Mouse (Mus musculus): ENCODE measurements around the gene Slc43a1. TPM values are rescaled to one million over a fixed set of nuclear protein-coding genes. Genes with fewer than 3 reads are reported as not detected.
"Not testable (repeated sequence)": the region's sequence is repeated elsewhere in the genome, so short reads cannot be mapped to it uniquely, and the experiment has no call there.

Gene Slc43a1
- polyA plus RNA-seq, 1 experiment from 2014 or later = 2.5 TPM

- H3K9me3 ChIP-seq = no peaks in the 10 kb centered on the region
- peaks cover 22% of the 10 kb centered on the region; the same call in 1 of the 2 replicates for H3K27me3 ChIP-seq
- H3K27ac ChIP-seq (replicated peaks) = peak overlapping the region; percentile 91
- peak overlapping the region; percentile 30 for H3K4me3 ChIP-seq
- no peaks in the 10 kb centered on the region for H3K36me3 ChIP-seq
- peak; percentile 66 for ATAC-seq (replicated peaks)
- peak overlapping the region; percentile 47 for H3K4me2 ChIP-seq (replicated peaks)
- peaks cover 50% of the 10 kb centered on the region for H3K4me1 ChIP-seq
- peak overlapping the region; percentile 16 for H3K9ac ChIP-seq (replicated peaks)
- WGBS = under 1% methylated on average over 28 of the region's 28 CpGs
Observed at GRCm38 (mm10) chr2:84888657-84889315, 50.1 kb downstream of the Slc43a1 start.

GRCm38 (mm10) chr2:84889316-84890044 is 50.8 kb downstream of the Slc43a1 start:
- H3K36me3 ChIP-seq = no peaks in the 10 kb centered on the region
- peaks cover 45% of the 10 kb centered on the region for H3K4me1 ChIP-seq
- H3K9ac ChIP-seq (replicated peaks) = peak overlapping the region; percentile 16; the same call in 1 of the 2 replicates
- peak overlapping the region; percentile 30 for H3K4me3 ChIP-seq
- peak overlapping the region; percentile 47 for H3K4me2 ChIP-seq (replicated peaks)
- peak overlapping the region; percentile 91 for H3K27ac ChIP-seq (replicated peaks)
- peak; percentile 24 for ATAC-seq (replicated peaks)
- WGBS = 15% methylated on average over 14 of the region's 14 CpGs
- H3K27me3 ChIP-seq = peaks cover 16% of the 10 kb centered on the region; the same call in 1 of the 2 replicates
- no peaks in the 10 kb centered on the region for H3K9me3 ChIP-seq

- Histone ChIP-seq H3K27ac (replicated peaks) (no peak overlapping the region), H3K36me3 (no peaks in the 10 kb centered on the region), H3K4me2 (replicated peaks) (no peak overlapping the region), H3K4me3 (no peak overlapping the region), H3K27me3 (peaks cover 11% of the 10 kb centered on the region; the same call in 1 of the 2 replicates), H3K4me1 (peaks cover 40% of the 10 kb centered on the region), H3K9me3 (no peaks in the 10 kb centered on the region), H3K9ac (replicated peaks) (no peak overlapping the region)
- WGBS = 2% methylated on average over 5 of the region's 5 CpGs
- no peak for ATAC-seq (replicated peaks)
Observed at GRCm38 (mm10) chr2:84890045-84890340, 51.3 kb downstream of the Slc43a1 start.

DNA sequence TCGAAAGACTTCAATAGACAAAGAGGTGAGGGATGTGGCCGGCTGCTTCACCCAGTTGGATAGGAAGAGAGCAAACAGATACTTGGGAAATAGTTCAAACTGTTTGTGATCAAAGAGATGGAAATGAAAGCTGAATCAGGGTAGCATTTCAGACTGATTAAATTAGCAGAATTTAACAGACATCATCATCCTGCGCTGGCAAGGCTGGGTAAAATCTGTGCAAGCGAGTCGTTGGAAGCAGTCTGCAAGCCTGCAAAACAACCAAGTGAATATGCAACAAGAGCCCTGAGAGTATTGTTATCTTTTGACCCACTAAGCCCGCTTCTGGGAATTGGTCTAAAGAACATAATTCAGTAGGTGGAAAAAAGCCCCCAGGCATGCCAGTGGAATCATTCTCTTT is 54.7 kb downstream of the Slc43a1 start:
- H3K27ac ChIP-seq (replicated peaks) = peak overlapping the region; percentile 67
- 31% methylated on average over 6 of the region's 6 CpGs for WGBS
- H3K9ac ChIP-seq (replicated peaks) = no peak overlapping the region
- ATAC-seq (replicated peaks) = no peak
- peaks cover 7% of the 10 kb centered on the region; the same call in 1 of the 2 replicates for H3K27me3 ChIP-seq
- H3K36me3 ChIP-seq = no peaks in the 10 kb centered on the region
- H3K4me1 ChIP-seq = peaks cover 20% of the 10 kb centered on the region
- H3K4me2 ChIP-seq (replicated peaks) = no peak overlapping the region
- H3K4me3 ChIP-seq = no peak overlapping the region
- no peaks in the 10 kb centered on the region for H3K9me3 ChIP-seq

GRCm38 (mm10) chr2:84895495-84896198 is 57.0 kb downstream of the Slc43a1 start:
- Histone ChIP-seq H3K4me1 (peaks cover 8% of the 10 kb centered on the region; the same call in 1 of the 2 replicates), H3K4me3 (no peak overlapping the region), H3K9me3 (no peaks in the 10 kb centered on the region), H3K27me3 (no peaks in the 10 kb centered on the region), H3K4me2 (replicated peaks) (no peak overlapping the region), H3K36me3 (no peaks in the 10 kb centered on the region), H3K27ac (replicated peaks) (no peak overlapping the region), H3K9ac (replicated peaks) (no peak overlapping the region)
- 78% methylated on average over 4 of the region's 4 CpGs for WGBS
- ATAC-seq (replicated peaks) = no peak

GRCm38 (mm10) chr2:84896686-84897085 is 58.0 kb downstream of the Slc43a1 start:
- not testable (repeated sequence) for H3K27me3 ChIP-seq; H3K4me1 ChIP-seq; H3K27ac ChIP-seq (replicated peaks); H3K4me2 ChIP-seq (replicated peaks); ATAC-seq (replicated peaks); H3K9me3 ChIP-seq; H3K36me3 ChIP-seq; H3K9ac ChIP-seq (replicated peaks); H3K4me3 ChIP-seq
- 93% methylated on average over 6 of the region's 6 CpGs for WGBS

- H3K36me3 ChIP-seq = no peaks in the 10 kb centered on the region
- no peak overlapping the region for H3K4me3 ChIP-seq
- 78% methylated on average over 3 of the region's 3 CpGs for WGBS
- no peaks in the 10 kb centered on the region for H3K4me1 ChIP-seq
- ATAC-seq (replicated peaks) = no peak
- no peak overlapping the region for H3K4me2 ChIP-seq (replicated peaks)
- H3K27ac ChIP-seq (replicated peaks) = no peak overlapping the region
- H3K9ac ChIP-seq (replicated peaks) = no peak overlapping the region
- no peaks in the 10 kb centered on the region for H3K27me3 ChIP-seq
- H3K9me3 ChIP-seq = no peaks in the 10 kb centered on the region
Observed at GRCm38 (mm10) chr2:84912722-84913121, 74.1 kb downstream of the Slc43a1 start.

Other genes with a start within 250 kb of the Slc43a1 start
- gene Ctnnd1, start 188.1 kb upstream of the Slc43a1 start, polyA plus RNA-seq (2015; fragmentation: Nextera tagmentation; extraction: Ambion mirVana) = 35.7 and 38.1 TPM in 2 replicates
- gene Btbd18, start 179.8 kb upstream of the Slc43a1 start, polyA plus RNA-seq (2015; fragmentation: Nextera tagmentation; extraction: Ambion mirVana) = 0.36 and 0.41 TPM in 2 replicates
- gene Selenoh, start 168.1 kb upstream of the Slc43a1 start, polyA plus RNA-seq (2015; fragmentation: Nextera tagmentation; extraction: Ambion mirVana) = 251 and 270 TPM in 2 replicates
- gene Gm28635, start 160.8 kb upstream of the Slc43a1 start, polyA plus RNA-seq (2015; fragmentation: Nextera tagmentation; extraction: Ambion mirVana) = not detected in 2 replicates
- 51.7 and 54.7 TPM in 2 replicates for gene Med19, start 160.4 kb upstream of the Slc43a1 start, polyA plus RNA-seq (2015; fragmentation: Nextera tagmentation; extraction: Ambion mirVana)
- gene Tmx2, start 159.7 kb upstream of the Slc43a1 start, polyA plus RNA-seq (2015; fragmentation: Nextera tagmentation; extraction: Ambion mirVana) = 198 and 209 TPM in 2 replicates
- 19.3 and 19.7 TPM in 2 replicates for gene Zdhhc5, start 123.7 kb upstream of the Slc43a1 start, polyA plus RNA-seq (2015; fragmentation: Nextera tagmentation; extraction: Ambion mirVana)
- gene Clp1, start 111.5 kb upstream of the Slc43a1 start, polyA plus RNA-seq (2015; fragmentation: Nextera tagmentation; extraction: Ambion mirVana) = 30.1 and 30.4 TPM in 2 replicates
- gene Ypel4, start 104.8 kb upstream of the Slc43a1 start, polyA plus RNA-seq (2015; fragmentation: Nextera tagmentation; extraction: Ambion mirVana) = 20.7 and 21.2 TPM in 2 replicates
- 5.6 TPM in 2 replicates for gene Gm19426, start 95.2 kb upstream of the Slc43a1 start, polyA plus RNA-seq (2015; fragmentation: Nextera tagmentation; extraction: Ambion mirVana)
- 21.7 and 25.4 TPM in 2 replicates for gene Serping1, start 63.4 kb upstream of the Slc43a1 start, polyA plus RNA-seq (2015; fragmentation: Nextera tagmentation; extraction: Ambion mirVana)
- gene Ube2l6, start 40.0 kb upstream of the Slc43a1 start, polyA plus RNA-seq (2015; fragmentation: Nextera tagmentation; extraction: Ambion mirVana) = 20.4 and 20.9 TPM in 2 replicates
- gene Smtnl1, start 16.2 kb upstream of the Slc43a1 start, polyA plus RNA-seq (2015; fragmentation: Nextera tagmentation; extraction: Ambion mirVana) = 0.14 TPM in 1 of 2 replicates, not detected in the other
- 61.4 and 66.5 TPM in 2 replicates for gene Timm10, start 11.9 kb upstream of the Slc43a1 start, polyA plus RNA-seq (2015; fragmentation: Nextera tagmentation; extraction: Ambion mirVana)
- 12.8 and 16.3 TPM in 2 replicates for gene Rtn4rl2, start 47.9 kb downstream of the Slc43a1 start, polyA plus RNA-seq (2015; fragmentation: Nextera tagmentation; extraction: Ambion mirVana)
- 3.8 and 4.2 TPM in 2 replicates for gene Slc43a3, start 97.7 kb downstream of the Slc43a1 start, polyA plus RNA-seq (2015; fragmentation: Nextera tagmentation; extraction: Ambion mirVana)
- 0.31 TPM in 1 of 2 replicates, not detected in the other for gene Prg2, start 141.6 kb downstream of the Slc43a1 start, polyA plus RNA-seq (2015; fragmentation: Nextera tagmentation; extraction: Ambion mirVana)
- not detected in 2 replicates for gene Prg3, start 149.4 kb downstream of the Slc43a1 start, polyA plus RNA-seq (2015; fragmentation: Nextera tagmentation; extraction: Ambion mirVana)
- 229 and 235 TPM in 2 replicates for gene Ssrp1, start 198.4 kb downstream of the Slc43a1 start, polyA plus RNA-seq (2015; fragmentation: Nextera tagmentation; extraction: Ambion mirVana)
- gene P2rx3, start 198.6 kb downstream of the Slc43a1 start, polyA plus RNA-seq (2015; fragmentation: Nextera tagmentation; extraction: Ambion mirVana) = 0.75 and 1.1 TPM in 2 replicates
- gene Tnks1bp1, start 209.2 kb downstream of the Slc43a1 start, polyA plus RNA-seq (2015; fragmentation: Nextera tagmentation; extraction: Ambion mirVana) = 22.0 and 29.2 TPM in 2 replicates

Measured in forebrain, embryonic 15.5 days (tissue).